Mouse (Mus musculus) frontal cortex, postnatal 14 days (tissue): ENCODE data around the gene Gm20873.
"Not testable (repeated sequence)": the region's sequence is repeated elsewhere in the genome, so short reads cannot be mapped to it uniquely, and the experiment has no call there.

Source experiments
- DNase-seq, 2 experiments: peaks; one replicate each; pipeline ENCODE4 v3.0.0; 2022; ENCODE audit warnings: low spot score in 2 of 2

Gene Gm20873

DNA sequence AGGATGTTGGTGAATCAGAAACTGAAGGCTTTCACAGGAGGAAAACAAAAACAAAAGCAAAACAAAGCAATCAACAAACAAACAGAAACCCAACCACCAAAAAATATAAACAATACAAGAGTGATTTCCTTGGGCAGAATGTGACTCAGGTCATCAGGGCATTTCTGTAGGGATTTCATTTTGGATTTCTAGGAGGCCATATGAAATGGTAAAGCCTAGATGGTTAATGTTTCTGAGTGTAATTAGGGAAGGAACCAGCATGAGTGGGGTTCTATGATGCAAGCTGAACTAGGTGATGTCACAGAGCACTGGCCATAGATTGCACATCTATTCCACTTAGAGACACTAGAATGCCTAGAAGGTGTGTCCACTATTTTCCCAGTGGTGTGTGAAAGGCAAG is at the start of gene Gm20873:
TSS of gene Gm20873 (plus strand) at position 301 of the 400 bp plus-strand sequence.
- DNase-seq: not testable (repeated sequence)

GRCm38 (mm10) chrY:6237895-6238294 is 29.0 kb upstream of the Gm20873 start, which contains the start of gene Gm21746:
TSS of gene Gm21746 (minus strand) at chrY:6237995.
- not testable (repeated sequence) for DNase-seq
